Mouse (Mus musculus) lung, postnatal 4 days (tissue): ENCODE measurements around the gene Pten.
"Not testable (repeated sequence)": the region's sequence is repeated elsewhere in the genome, so short reads cannot be mapped to it uniquely, and the experiment has no call there.

ENCODE experiments used
- DNase-seq, 2 experiments: peaks; one replicate each; pipeline ENCODE4 v3.0.0; 2021

Pten gene

DNA sequence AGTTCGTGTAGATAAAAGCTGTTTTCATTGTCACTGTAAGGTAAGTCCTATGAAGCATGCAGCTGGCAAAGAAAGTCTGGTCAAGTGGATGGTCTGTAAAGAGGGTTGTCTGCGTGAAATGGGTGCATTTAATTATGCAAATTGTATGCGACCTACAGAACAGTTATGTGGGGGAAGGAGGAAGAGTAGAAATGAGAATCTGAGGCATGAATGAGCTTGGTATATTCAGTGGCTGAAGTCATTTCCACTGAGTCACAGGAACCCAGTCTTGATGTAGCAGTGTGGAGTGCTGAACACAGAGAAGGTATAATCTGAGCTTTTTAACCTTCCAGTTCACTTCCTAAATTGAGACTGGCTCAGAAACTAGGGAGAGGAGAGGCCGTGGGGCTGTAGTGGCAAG is 61.5 kb downstream of the Pten start:
- no peak for DNase-seq

DNA sequence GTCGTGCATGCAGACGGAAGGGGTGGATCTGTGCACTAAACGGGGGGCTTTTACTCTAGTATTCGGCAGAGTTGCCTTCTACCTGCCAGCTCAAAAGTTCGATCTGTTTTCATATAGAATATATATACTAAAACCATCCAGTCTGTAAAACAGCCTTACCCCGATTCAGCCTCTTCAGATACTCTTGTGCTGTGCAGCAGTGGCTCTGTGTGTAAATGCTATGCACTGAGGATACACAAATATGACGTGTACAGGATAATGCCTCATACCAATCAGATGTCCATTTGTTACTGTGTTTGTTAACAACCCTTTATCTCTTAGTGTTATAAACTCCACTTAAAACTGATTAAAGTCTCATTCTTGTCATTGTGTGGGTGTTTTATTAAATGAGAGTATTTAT is 65.7 kb downstream of the Pten start:
- DNase-seq = not testable (repeated sequence)

DNA sequence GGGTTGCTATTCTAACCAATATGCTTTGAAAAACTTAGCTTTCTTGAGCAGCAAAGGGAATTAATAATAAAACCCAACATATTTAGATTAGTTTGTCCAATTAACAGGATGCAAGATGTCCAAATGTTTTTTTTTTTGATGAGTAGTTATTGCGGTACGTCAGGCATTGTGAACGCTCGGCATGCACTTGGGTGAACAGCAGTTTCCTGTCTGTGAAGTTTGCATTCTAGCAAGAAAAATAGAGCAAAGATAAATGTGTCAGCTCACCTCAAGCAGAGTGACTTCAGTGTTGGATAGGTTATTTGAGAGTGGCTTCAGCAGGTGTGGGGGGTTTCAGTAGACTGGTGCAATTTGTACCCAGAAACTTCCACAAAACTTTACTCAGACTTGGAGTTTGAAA is 69.3 kb downstream of the Pten start:
- DNase-seq = no peak

DNA sequence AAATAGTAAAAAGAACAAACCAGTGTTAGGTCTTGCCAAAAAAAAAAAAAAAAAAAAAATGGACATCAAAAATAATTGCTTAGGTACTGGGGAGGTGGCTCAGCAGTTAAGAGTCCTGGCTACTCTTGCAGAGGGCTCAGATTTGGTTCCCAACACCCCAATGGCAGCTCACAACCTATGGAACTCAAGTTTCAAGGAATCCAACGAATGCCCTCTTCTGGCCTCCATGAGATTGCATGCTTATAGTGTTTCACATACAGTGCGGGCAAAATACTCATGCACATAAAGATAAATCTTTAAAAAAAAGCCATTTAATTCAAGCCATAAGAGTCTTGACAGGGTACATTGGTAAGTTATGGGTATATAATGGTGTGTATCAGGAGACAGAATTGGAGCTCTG is 72.6 kb downstream of the Pten start:
- DNase-seq = no peak

DNA sequence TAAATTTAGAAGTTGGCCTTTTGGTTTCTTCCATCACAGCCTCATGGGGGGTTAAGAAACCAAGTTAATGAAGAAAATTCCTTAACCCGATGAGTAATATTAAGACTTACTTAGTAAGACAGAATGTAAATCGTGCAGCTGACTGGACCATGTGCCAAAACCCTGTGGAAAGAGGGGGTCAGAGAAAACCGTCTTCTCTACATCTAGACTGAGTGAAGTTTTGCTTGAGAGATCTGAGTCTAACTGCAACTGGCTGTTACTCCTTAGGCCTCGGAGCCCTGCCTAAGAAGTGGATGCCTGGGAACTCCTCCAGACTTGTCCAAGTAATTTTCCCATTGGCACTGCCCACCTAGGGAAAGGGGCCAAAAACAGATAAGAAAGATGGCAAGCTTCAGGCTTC is 74.0 kb downstream of the Pten start:
- no peak for DNase-seq

DNA sequence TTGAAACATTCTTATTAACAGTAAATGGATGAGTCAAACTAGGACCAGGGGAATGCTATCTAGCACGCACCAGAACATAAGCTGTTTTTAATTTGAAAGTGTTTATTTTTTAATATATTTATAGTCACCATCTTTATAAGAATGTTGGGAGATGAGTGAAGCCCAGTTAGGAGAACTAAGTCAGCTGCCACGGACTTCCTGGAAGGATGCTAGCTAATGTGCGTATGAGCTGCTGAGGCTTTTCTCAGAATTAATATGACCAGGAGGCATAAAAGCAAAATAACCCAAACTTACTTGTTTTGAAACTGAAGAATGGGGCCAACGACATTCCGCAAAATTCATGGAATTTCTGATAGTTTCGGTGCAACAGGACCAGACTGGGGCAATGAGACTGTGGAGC is 83.2 kb downstream of the Pten start:
- no peak for DNase-seq

DNA sequence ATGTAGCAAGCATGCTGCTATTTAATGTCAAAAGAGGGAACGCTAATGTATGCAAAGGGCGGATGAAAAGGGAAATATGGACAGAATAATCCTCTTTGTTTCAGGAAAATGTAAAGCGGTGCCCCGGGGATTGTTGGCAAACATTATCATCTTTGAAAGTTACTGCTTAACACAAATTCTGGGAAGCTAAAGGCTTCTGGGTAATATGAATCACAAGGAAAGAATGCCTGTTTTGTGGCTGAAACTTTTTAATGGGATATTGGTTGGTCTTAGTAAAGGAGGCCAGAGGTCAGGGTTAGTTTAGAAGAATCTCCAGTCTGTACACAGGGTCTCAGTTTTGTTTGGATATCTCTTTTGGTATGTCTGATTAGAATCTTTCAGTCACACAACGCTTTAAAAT is 87.2 kb downstream of the Pten start:
- no peak for DNase-seq

DNA sequence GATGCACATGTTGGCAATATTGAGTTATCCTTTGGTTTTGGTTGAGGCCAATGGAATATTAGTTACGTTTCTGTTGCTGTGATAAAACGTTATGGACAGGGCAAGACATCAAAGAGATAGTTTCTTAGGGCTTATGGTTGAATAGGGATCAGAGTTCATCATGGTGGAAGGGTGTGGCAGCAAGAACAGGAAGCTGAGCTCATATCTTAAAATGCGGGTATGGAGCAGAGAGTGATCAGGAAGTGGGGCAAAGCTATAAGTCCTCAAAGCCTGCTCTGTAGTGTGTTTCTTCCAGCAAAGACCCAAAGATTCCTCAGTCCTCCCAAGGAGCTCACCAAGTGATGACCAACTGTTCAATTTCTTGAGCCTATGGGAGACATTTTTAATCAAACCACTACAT is 90.7 kb downstream of the Pten start:
- DNase-seq = no peak

DNA sequence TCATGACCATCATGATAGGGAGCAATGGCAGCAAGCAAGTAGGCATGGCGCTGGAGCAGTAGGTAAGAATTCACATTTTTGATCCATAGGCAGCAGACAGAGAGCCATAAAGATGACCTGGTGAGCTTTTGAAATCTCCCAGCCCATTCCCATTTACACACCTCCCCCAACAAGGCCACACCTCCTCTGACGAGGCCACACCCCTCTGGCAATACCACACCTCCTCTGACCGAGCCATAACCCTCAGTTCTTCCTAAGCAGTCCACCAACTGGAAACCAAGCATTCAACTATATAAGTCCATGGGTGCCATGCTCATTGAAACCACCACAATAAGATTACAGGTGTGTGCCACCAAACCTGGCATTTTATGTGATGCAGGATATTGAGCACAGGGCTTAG is 95.0 kb downstream of the Pten start:
- no peak for DNase-seq

DNA sequence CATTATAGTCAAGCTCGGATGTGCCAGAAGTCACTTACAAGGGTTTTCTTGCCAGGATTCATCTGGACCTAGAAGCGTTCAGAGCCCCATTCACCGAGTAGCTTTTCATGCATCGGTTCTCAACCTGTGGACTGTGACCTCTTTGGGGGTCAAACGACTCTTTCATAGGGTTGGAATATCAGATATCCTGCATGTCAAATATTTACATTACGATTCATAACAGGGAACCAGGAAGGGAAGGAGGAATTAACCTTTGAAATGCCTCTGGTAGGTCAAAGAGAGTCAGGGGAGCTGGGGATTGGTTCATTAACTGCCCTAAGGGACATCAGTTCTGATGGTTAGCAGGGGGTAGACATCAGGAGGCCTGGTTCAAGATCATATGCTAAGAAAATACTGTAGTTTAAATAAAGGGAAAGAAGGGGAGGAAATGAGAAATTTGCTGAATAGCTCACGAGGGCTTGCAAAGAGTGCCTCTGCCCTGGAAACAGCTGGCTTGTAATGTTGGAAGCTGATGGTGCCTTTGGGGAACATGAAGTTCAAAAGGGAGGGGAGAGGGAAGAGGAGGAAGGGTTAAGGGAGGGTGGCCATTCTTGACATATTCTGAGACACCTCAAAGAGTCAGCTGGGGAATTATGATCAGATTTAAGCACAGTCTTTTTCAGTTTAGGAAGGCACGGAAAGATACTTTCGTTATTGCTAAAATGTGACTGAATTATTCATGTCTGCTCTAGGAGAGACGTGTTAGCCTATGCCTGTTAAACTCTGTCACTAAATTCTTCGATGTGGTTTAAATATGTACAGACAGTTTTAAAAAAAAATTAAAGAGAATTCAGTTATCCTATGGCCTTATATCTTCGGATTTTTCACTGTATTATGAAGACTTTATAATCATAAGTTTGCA is 104.6 kb downstream of the Pten start:
- no peak for DNase-seq

DNA sequence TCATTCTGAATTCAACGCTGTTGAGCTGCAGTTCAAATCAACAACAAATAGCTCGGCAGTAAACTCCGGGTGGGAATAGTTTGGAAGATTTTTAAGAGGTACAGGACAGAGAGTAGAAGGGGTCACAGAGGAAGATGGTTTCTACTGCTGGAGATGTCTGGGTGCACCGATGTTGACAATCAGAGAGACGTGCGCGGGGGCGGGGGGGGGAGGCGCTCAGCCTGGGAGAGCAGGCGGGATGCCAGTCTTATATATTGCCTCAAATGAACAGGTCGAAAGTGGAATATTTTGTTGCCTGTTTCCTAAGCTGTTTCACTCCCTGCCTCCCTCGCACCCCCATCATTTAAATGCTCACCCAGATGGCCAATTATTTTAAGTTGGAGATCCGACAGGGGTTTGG is 109.5 kb downstream of the Pten start:
- no peak for DNase-seq

DNA sequence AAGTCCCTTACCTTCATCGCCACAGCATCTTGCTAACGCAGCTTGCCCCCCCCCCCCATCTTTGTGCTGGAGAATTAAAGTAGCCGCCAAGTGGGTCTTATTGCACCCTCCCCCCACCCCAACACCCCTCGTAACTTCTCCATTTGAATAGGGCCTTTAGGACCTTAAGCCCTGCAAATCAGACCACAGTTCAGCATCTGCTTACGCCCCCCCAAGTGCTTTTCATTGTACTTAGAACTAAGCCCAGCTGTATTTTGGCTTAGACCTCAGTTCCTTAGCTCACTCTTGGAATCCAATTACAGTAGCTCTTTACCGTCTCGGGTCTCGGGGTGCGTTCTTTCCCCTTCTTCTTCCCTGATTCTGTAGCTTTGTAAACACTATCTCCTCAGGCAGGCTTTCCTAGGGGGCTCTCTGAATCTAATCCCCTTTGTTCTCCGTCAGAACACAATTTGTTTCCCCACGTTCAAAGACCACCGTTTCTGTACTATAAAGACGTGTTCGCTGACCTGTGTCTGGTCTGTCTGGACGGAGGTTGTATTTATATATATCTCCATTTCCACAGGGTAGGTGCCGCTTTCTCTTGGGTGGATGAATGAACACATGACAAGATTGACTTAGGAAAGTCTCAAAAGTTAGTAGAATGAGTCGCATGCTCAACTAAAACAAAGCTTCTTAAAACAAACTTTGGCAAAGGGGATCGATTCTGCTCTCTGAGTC is 110.0 kb downstream of the Pten start:
- DNase-seq = no peak

DNA sequence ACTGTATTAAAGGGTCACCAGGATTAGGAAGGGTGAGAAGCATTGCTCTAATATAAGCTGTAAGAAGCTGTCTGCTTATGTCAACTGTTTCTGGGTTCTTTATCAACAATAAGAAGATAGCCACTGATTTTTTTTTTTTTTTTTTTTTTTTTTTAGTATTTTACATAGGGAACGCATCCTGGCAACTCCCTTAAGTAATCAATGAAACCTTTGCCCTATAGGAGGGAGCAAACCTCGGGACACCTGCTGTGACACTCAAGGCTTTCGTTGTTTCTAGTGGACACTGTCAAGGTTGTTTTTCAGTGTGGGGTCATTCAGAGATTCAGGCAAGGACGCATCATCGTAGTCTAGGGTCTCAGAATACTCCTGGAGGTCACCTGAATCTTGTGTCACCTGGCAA is 111.3 kb downstream of the Pten start:
- no peak for DNase-seq

DNA sequence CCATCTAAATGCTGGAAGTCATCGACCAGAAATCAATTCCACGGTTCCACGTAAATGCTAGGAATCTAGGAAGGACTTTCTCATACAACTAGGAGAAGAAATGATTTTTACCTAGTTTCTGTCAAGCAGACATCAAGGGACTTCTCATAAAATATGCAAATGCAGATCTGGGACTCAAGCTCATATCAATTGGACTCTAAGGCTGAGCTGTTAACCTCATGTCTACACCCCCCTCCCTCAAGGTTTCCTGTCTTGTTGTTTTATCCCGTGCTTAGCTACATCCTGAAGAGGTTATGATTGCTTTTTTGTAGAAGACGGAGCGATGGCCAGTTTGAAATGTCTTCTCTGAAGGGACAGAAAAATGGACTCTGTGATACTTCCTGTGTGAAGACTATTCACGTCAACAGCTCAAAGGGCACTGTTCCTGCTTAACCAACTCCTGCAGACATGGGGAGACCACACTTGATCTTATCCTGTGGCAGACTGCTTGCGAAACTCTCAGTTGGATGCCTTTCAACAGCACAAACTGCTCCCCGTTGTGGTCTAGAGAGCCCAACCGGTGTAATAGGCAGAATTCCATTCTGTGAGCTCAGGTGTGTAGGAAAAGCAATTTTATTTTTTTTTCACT is 111.9 kb downstream of the Pten start:
- peak; percentile 29 to 39 for DNase-seq

DNA sequence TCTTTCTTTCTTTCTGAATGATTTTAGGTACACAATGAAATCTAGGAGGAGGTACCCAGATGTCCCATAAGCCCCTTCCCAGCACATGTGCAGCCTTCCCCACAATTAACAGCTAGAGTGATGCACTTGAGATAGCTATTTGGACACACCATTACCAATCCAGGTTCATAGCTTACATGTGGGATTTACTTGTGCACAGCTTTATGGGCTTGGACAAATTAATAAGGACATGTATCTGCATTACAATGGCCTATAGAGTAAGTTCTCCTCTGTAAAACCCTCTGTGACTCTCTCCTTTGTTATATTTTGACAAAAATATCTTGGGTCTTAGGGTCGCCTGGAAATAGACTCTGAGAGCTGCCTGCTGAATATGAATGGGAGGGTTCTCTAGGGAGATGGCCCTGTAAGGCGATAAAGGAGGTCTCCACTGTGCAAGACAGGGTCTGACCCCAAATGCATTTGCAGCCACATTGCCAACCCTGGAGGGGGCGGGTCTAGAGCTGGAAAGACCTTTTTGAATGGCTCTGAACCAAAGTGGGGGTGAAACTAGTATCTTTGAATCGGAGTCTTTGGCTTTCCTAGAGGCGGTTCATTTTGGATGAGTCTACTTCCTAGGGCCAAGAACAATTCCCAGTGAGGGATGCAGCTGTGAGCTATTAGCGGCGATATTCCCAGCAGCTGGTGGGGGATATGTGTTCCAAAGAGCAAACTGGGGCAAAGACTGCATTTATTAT is 116.8 kb downstream of the Pten start:
- DNase-seq = no peak
